Mouse (Mus musculus) spleen, adult 2 months (tissue): ENCODE data around the gene Amigo2.

ENCODE experiments used
- CTCF ChIP-seq: fragments of 200-500 bp; IDR thresholded peaks from 2 replicates; pipeline ENCODE4 v1.5.1; 2011; ENCODE audit warnings: mild to moderate bottlenecking, inconsistent platforms; ENCODE audit not compliant: insufficient read depth, insufficient read length, insufficient replicate concordance; ENCODE audit errors: extremely low read depth
- POLR2A ChIP-seq: fragments of 200-500 bp; IDR thresholded peaks from 2 replicates; pipeline ENCODE4 v1.6.1; 2011; ENCODE audit warnings: low read depth, low read length, inconsistent platforms

DNA sequence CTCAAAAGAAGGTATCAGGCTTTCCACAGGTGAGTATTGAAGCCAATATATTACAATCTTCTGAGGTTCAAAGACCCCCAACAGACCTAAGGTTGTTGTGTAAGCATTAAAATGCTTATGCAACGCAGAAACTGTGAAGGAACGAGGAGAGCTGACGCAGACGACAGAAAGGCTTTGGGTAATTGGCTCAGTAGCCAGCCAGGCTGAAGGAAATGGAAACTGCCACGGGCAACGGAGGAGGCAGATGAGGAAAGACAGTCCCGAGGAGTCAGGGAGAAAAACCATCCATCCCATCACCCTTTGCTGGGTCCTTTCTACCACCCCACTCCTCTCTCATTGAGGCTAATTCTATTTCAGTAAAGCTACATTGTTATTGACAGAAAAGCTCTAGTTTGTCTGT lies 50.4 kb downstream of the Amigo2 start:
- TF ChIP-seq POLR2A, result no peak
- TF ChIP-seq CTCF, result no peak
